Mouse (Mus musculus) left cerebral cortex, postnatal 4 days (tissue): ENCODE results near the gene Plch2. TPM values are rescaled to one million over a fixed set of nuclear protein-coding genes. Genes with fewer than 3 reads are reported as not detected.

Experiments used
- DNase-seq: peaks from one replicate; pipeline ENCODE4 v3.0.0-alpha.2; 2022
- intact Hi-C: fragments of 180-260 bp; cut with DNase I; formaldehyde crosslinking; loops from one replicate; pipeline ENCODE4 v1.15.1; 2025
- total RNA-seq, 2 experiments: library from RNA; stranded (reverse); gene quantifications; 2 replicates each; pipeline ENCODE4 v1.2.3; 2021

Gene Plch2
- total RNA-seq, 2 experiments from 2014 or later: 50.9 to 56.1 TPM

GRCm38 (mm10) chr4:154941831-154942230 is 114.8 kb downstream of the Plch2 start:
- intact Hi-C loops: loop anchor here (10.0 kb wide), 1 partner anchor 67 kb away; no protein-coding TSS in a partner anchor
- DNase-seq: no peak

GRCm38 (mm10) chr4:154940156-154940555 is 116.4 kb downstream of the Plch2 start:
- DNase-seq: no peak
- intact Hi-C loops: loop anchor here (10.0 kb wide), 1 partner anchor 65 kb away; no protein-coding TSS in a partner anchor

DNA sequence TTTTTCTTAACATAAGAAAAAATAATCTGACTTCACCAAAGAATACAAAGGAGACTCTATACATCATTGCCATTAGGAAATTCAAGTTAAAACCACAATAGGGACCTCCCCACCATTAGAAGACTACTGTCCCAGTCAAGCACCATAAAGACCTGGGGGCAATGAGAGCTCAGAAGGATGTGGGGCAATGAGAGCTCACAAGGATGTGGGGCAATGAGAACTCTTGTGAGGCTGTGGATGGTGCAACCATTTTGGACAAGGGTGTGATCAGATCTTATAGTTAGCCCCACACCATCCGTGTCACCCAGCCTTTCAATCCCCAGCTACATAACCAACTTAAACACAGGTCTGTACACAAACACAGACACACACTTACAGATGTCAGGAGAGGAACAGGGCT is 118.8 kb downstream of the Plch2 start:
- intact Hi-C loops: no loop called here
- no peak for DNase-seq

- DNase-seq: no peak
- intact Hi-C loops: no loop called here
Measured at GRCm38 (mm10) chr4:154936542-154937255, 119.9 kb downstream of the Plch2 start.

DNA sequence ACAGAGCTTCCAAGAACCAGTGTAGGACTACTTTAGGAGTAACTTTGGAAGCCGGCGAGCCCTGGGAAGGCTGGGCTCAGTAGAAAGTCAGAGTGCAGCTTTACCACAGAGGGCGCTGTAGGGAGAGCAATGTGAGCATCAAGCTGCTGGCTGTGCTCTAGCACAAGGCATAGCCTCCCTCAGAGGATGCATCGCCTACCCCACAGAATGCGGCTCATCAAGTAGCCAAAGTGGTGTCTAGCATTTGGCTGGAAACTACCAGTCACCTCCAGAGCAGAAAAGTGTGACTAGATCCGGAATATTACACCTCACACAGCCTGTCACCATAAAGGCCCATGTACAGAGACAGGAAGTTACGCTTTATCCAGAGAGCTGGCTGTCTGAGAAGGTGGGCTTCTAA is 120.8 kb downstream of the Plch2 start:
- DNase-seq: no peak
- intact Hi-C loops: no loop called here

- no peak for DNase-seq
- intact Hi-C loops: no loop called here
Measured at GRCm38 (mm10) chr4:154934800-154935199, 121.8 kb downstream of the Plch2 start.

DNA sequence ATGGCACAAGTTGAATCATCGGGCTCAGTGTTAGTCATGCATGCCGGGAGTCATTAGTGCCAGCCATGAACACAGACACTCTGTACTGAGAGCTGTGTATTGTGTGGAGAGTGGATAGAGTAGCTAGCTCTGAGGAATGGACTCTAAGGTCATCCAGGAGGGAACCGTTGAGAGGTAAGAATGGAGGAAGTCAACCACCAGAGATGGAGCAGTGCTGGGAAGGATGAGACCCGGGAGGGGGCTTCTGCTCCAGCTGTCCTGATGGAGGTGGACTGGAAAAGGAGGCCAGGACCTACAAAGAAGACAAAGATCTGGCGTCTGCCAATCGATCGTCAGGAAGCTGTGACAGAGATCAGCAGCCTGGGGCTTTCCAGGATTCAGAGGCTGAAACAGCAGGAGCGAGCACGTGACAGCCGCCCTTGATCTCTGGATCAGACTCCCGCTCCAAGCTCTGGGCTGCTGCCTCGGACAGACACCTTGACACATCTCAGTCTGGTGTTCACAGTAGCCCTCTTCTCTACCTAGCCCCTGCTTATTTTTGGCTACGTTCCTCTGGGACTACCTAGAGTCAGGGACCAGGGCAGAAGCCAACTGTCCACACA is 123.2 kb downstream of the Plch2 start:
- no peak for DNase-seq
- intact Hi-C loops: no loop called here

Other genes starting within 250 kb of the Plch2 start
- gene Ttc34, start 219.3 kb downstream of the Plch2 start, total RNA-seq: 1 to 10 TPM; 2.4 to 2.8 TPM
- under 1 TPM; 0.28 to 0.54 TPM for gene Mmel1, start 187.2 kb downstream of the Plch2 start, total RNA-seq
- gene Fam213b, start 157.6 kb downstream of the Plch2 start, total RNA-seq: 10 to 100 TPM; 19.5 to 19.8 TPM
- gene Tnfrsf14, start 128.2 kb downstream of the Plch2 start, total RNA-seq: 1 to 10 TPM in 1 of 2 experiments, under 1 TPM in 1; 0.58 to 1.1 TPM
- 10 to 100 TPM; 56.8 to 74.5 TPM for gene Hes5, start 95.9 kb downstream of the Plch2 start, total RNA-seq
- 10 to 100 TPM; 34.5 to 39.8 TPM for gene Pank4, start 92.7 kb downstream of the Plch2 start, total RNA-seq
- gene Pex10, start 10.2 kb upstream of the Plch2 start, total RNA-seq: 10 to 100 TPM; 12.0 to 13.5 TPM
- 10 to 100 TPM; 65.1 to 67.9 TPM for gene Rer1, start 29.6 kb upstream of the Plch2 start, total RNA-seq
- 10 to 100 TPM; 11.0 to 12.9 TPM for gene Morn1, start 29.8 kb upstream of the Plch2 start, total RNA-seq
- 100 to 1,000 TPM; 117 to 121 TPM for gene Ski, start 165.8 kb upstream of the Plch2 start, total RNA-seq
- gene Faap20, start 193.0 kb upstream of the Plch2 start, total RNA-seq: 10 to 100 TPM; 32.1 to 33.0 TPM